Mouse (Mus musculus) intestine, embryonic 16.5 days (tissue): ENCODE measurements around the gene Hcn2. TPM values are rescaled to one million over a fixed set of nuclear protein-coding genes. Genes with fewer than 3 reads are reported as not detected.
"Not testable (repeated sequence)": the region's sequence is repeated elsewhere in the genome, so short reads cannot be mapped to it uniquely, and the experiment has no call there.

ENCODE experiments used
- ATAC-seq: fragments of 200-750 bp; cut with Nextera tagmentation; 2 replicates; pipeline ENCODE4 v1.8.0; 2017; ENCODE audit warnings: moderate TSS enrichment, moderate library complexity
- H3K27ac ChIP-seq: fragments of 300-500 bp; sonication (generic); 2 replicates; pipeline ENCODE4 v1.5.1; 2014; ENCODE audit warnings: mild to moderate bottlenecking, low read length
- H3K27me3 ChIP-seq: fragments of 300-500 bp; sonication (generic); replicated peaks from 2 replicates; pipeline ENCODE4 v1.6.1; 2014; ENCODE audit warnings: low read length, control low read depth, mixed read lengths; ENCODE audit not compliant: control insufficient read depth, insufficient read depth
- H3K36me3 ChIP-seq: fragments of 300-500 bp; sonication (generic); 2 replicates; pipeline ENCODE4 v1.6.1; 2014; ENCODE audit warnings: low read length, control low read depth; ENCODE audit not compliant: control insufficient read depth, insufficient read depth
- H3K4me1 ChIP-seq: fragments of 300-500 bp; sonication (generic); 2 replicates; pipeline ENCODE4 v1.6.1; 2014; ENCODE audit warnings: low read length, control low read depth, mixed read lengths; ENCODE audit not compliant: control insufficient read depth, insufficient read depth
- H3K4me2 ChIP-seq: fragments of 300-500 bp; sonication (generic); 2 replicates; pipeline ENCODE4 v1.6.1; 2014; ENCODE audit warnings: low read depth, low read length, control low read depth
- H3K4me3 ChIP-seq: fragments of 300-500 bp; sonication (generic); 2 replicates; pipeline ENCODE4 v1.5.1; 2014; ENCODE audit warnings: mild to moderate bottlenecking, low read length
- H3K9ac ChIP-seq: fragments of 300-500 bp; sonication (generic); 2 replicates; pipeline ENCODE4 v1.6.1; 2014; ENCODE audit warnings: low read depth, low read length
- H3K9me3 ChIP-seq: fragments of 300-500 bp; sonication (generic); 2 replicates; pipeline ENCODE4 v1.6.1; 2016; ENCODE audit warnings: low read length, control low read depth; ENCODE audit not compliant: control insufficient read depth
- WGBS: fragments of 180-500 bp; shearing (Covaris S2); extraction: QIAGEN DNeasy Blood & Tissue Kit; methylation state at CpG from one replicate; pipeline ENCODE4 v1.1.7; 2014; 5-methylcytosine and 5-hydroxymethylcytosine counted together
- polyA plus RNA-seq: library from polyadenylated mRNA; unstranded; fragments of >200 nt; fragmentation: Nextera tagmentation; extraction: Ambion mirVana; gene quantifications from 2 replicates; pipeline ENCODE4 v1.2.1, GENCODE M21; 2015

The Hcn2 gene
- polyA plus RNA-seq, 1 experiment from 2014 or later: not detected

DNA sequence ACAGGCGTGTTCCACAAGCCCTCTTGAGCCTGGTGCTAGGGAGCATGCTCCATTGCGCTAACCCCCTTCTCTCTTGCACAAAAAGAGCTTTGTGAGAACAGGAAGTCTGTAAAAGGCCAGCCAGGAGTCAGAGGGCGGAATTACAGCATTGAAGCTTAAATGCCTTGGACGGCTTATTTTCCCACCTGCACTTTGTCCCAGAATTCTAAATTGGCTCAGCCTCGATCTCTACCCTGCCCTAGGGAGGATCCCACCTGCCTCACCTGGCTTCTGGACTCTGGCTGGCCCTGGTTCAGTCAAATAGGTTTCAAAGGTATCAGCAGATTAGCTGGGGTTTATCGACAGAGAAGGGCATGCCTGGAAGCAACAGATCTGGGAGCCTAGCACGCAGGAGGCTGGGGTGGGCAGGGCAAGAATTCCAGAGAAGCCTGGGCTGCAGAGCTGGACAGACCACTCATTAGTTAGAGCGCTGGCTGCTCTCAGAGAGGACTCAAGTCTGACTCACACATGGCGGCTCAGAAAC, 20.2 kb upstream of the Hcn2 start:
- peak; percentile 86 for ATAC-seq

DNA sequence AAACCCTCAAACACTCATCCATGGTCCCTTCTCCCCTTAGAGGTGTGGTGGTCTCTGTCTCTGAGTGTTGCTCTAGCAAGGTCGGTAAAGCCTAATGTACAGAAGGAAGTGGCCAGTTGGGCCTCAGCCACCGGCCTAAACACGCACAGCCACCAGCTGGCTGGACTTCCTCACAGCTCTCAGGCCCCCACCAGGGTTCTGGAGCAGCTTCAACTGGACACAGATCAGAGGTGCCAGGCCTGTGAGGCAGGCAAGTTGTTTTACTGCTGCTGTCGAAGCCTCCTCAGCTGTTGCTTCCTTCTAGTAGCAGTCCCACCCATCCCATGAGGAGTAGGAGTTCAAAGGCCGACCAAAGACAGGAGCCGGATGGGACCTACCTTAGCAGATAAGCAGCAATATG, 18.5 kb upstream of the Hcn2 start:
- Histone ChIP-seq H3K9me3 (no peaks in the 10 kb centered on the region), H3K27me3 (no peaks in the 10 kb centered on the region), H3K27ac (peak overlapping the region; percentile 84), H3K9ac (no peak overlapping the region; the same call in 1 of the 2 replicates), H3K4me1 (peaks cover 42% of the 10 kb centered on the region), H3K4me2 (no peak overlapping the region), H3K4me3 (no peak overlapping the region), H3K36me3 (no peaks in the 10 kb centered on the region)
- peak; percentile 40 for ATAC-seq
- WGBS: 58% methylated on average over 6 of the region's 6 CpGs

More for the DNA sequence above, 20.2 kb upstream of the Hcn2 start:
- no peak overlapping the region for H3K4me2 ChIP-seq
- no peaks in the 10 kb centered on the region for H3K27me3 ChIP-seq
- H3K36me3 ChIP-seq: no peaks in the 10 kb centered on the region
- peak overlapping the region; percentile 1; the same call in 1 of the 2 replicates for H3K9ac ChIP-seq
- H3K27ac ChIP-seq: peak overlapping the region; percentile 95
- H3K4me1 ChIP-seq: peaks cover 36% of the 10 kb centered on the region
- H3K4me3 ChIP-seq: no peak overlapping the region
- no peaks in the 10 kb centered on the region for H3K9me3 ChIP-seq
- 31% methylated on average over 9 of the region's 9 CpGs for WGBS

DNA sequence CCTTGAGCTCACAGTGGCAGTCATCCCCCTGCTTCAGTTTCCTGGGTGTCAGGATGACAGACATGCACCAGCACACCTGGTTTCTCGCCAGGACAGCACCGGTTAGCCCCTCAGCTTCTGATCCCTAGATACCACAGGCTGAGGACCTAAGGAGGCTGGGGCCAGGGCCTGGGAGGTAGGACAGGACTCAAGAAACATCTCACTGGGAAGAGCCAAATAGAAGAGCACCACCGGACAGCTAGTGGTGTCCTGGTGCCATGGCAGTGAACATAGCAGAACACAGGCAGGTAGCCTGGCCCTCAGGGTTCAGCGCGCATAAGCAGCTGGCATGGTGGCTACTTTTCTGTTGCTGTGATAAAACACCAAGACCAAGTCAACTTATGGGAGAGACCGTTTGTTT, 18.0 kb upstream of the Hcn2 start:
- Histone ChIP-seq H3K27me3 (no peaks in the 10 kb centered on the region), H3K9me3 (no peaks in the 10 kb centered on the region), H3K4me2 (no peak overlapping the region), H3K4me3 (no peak overlapping the region), H3K27ac (peak overlapping the region; percentile 84), H3K9ac (0 out of 2 replicates have a peak overlapping the region, but pooled peaks have one; percentile 21), H3K4me1 (peaks cover 42% of the 10 kb centered on the region), H3K36me3 (no peaks in the 10 kb centered on the region)
- WGBS: 92% methylated on average over 6 of the region's 6 CpGs
- ATAC-seq: no peak

DNA sequence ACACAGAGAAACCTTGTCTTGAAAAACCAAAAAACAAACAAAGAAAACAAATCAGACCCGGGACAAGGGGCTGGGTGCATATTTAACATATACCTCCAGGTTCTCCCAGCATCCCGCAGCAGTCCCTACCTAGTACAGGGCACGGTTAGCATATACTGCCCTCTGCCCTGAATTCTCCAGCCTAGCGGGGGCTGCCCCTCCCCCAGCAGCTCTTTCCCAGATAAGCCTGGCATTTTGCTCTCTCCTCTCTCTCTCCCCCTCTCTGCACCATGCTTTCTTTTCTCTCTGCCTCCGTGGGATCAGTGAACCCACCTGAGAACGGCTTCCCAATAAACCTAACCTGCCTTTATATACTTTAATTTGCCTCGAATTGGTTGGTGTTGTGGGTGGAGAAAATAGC, 15.8 kb upstream of the Hcn2 start:
- Histone ChIP-seq H3K27ac (peak overlapping the region; percentile 83), H3K27me3 (no peaks in the 10 kb centered on the region), H3K4me2 (no peak overlapping the region), H3K4me3 (no peak overlapping the region), H3K4me1 (peaks cover 39% of the 10 kb centered on the region), H3K9me3 (no peaks in the 10 kb centered on the region), H3K9ac (peak overlapping the region; percentile 51; the same call in 1 of the 2 replicates), H3K36me3 (no peaks in the 10 kb centered on the region)
- WGBS: 33% methylated on average over 7 of the region's 7 CpGs
- no peak for ATAC-seq

DNA sequence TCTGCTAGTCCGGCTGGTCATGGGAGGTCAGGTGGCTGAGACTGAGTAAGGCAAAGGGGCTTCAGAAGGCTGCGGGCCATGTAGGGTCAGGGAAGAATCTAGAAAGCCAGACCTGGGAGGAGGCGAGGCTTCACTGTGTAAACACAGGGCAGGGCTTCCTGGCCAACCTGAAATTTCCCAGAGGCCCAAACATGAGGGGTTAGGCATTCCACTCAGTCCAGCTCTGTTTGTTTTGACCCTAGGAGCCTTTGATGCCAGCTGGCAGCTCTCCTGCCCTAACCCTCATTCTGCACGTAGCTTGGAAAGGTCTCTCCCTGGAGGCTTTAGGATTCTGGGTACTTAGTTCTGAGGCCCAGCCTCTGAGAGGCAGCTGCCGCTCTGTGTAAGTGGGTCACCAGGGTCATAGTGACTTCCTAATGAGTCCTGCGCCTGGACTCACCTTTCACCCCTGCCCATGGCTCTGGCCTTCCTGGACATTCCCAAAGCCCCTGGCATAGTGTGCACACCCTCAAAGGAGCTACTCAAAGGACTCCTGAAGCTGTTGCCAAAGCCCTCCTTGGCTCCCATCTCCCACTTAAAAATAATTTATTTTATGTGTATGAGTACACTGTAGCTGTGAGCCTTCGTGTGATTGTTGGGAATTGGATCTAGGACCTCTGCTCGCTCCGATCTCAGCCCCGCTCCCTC, 14.8 kb upstream of the Hcn2 start:
- H3K27me3 ChIP-seq: no peaks in the 10 kb centered on the region
- peaks cover 40% of the 10 kb centered on the region for H3K4me1 ChIP-seq
- H3K4me2 ChIP-seq: no peak overlapping the region
- WGBS: 40% methylated on average over 10 of the region's 10 CpGs
- H3K36me3 ChIP-seq: no peaks in the 10 kb centered on the region
- ATAC-seq: peak; percentile 16
- no peak overlapping the region for H3K4me3 ChIP-seq
- peak overlapping the region; percentile 51 for H3K9ac ChIP-seq
- H3K27ac ChIP-seq: peak overlapping the region; percentile 83
- H3K9me3 ChIP-seq: no peaks in the 10 kb centered on the region

DNA sequence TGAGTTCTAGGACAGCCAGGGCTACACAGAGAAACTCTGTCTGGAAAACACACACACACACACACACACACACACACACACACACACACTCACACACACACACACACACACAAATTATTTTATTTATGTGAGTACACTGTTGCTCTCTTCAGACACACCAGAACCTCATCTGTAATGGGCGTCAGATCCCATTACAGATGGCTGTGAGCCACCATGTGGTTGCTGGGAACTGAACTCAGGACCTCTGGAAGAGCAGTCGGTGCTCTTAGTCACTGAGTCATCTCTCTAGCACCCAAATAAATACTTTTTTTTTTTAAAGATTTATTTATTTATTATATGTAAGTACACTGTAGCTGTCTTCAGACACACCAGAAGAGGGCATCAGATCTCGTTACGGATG, 13.5 kb upstream of the Hcn2 start:
- H3K9me3 ChIP-seq, H3K4me2 ChIP-seq, H3K27ac ChIP-seq, H3K27me3 ChIP-seq, H3K9ac ChIP-seq, H3K36me3 ChIP-seq, ATAC-seq, H3K4me3 ChIP-seq: not testable (repeated sequence)
- H3K4me1 ChIP-seq: peaks cover 45% of the 10 kb centered on the region
- 73% methylated on average over 2 of the region's 4 CpGs for WGBS

DNA sequence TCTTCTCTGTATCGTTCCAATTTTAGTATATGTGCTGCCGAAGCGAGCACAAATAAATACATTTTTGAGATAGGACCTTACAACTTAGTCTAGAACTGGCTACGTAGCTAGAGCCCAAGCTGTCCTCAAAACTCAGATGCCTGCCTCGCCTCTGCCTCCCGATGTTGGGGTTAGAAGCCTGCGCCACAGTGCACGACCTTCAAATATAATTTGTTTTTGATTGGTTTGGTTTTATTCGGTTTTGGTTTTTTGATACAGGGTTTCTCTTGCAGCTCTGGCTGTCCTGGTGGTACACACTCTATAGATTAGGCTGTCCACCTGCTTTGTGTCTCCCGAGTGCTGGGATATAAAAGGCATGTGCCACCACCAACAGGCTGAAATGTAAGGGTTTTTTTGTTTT, 12.9 kb upstream of the Hcn2 start:
- H3K4me1 ChIP-seq: peaks cover 46% of the 10 kb centered on the region
- no peak overlapping the region for H3K9ac ChIP-seq
- H3K9me3 ChIP-seq: no peaks in the 10 kb centered on the region
- no peak overlapping the region for H3K27ac ChIP-seq
- WGBS: 81% methylated on average over 10 of the region's 10 CpGs
- peak overlapping the region; percentile 62 for H3K4me2 ChIP-seq
- no peaks in the 10 kb centered on the region for H3K27me3 ChIP-seq
- no peak for ATAC-seq
- H3K4me3 ChIP-seq: no peak overlapping the region
- peaks cover 6% of the 10 kb centered on the region; the same call in 1 of the 2 replicates for H3K36me3 ChIP-seq

DNA sequence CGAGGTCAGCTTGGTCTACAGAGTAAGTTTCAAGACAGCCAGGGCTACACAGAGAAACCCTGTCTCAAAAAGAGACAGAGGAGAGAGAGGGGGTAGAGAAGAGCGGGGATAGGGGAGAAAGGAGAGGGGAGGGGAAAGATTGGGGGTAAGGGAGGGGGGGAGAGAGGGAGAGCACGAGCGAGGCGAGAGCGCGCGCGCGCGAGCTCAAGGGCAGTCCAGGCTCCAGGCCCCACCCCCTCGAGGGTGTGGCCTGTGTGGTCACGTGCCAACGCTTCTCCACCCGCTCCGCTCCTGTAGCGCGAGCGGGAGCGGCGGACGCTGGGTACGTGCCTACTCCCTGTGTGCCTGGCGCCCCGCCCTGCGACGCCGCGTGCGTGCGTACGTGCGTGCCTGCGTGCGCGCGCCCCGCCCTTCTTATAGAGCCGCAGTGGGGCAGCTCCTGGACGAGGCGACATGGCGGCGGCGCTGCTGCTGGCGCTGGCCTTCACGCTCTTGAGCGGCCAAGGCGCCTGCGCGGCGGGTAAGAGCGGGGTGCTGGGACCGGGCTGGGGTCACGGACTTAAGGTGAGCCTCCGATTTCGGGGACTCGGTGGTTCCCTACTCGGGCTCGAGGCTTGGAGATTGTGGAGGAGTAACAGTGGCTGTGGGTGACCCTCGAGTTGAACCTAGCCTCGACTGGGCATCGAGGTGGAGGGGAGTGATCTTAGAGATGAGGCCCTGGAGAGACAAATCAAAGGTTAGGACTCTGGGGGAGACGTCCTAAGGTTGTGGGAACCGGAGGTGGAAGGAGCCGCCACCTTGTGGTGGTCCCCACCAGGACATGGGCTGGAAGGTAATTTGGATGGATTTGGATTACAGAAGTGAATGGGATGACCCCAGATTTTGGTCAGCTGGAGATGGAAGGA, 12.1 kb upstream of the Hcn2 start, which contains the start of gene Bsg:
TSS of gene Bsg (plus strand) at position 427 of the 905 bp plus-strand sequence.
- ATAC-seq: peak; percentile 93
- Histone ChIP-seq H3K9ac (peak within 1 kb of the TSS; percentile 96), H3K27ac (peak within 1 kb of the TSS; percentile 72), H3K4me1 (peaks cover 53% of the 10 kb centered on the region), H3K4me2 (peak within 1 kb of the TSS; percentile 88), H3K36me3 (peaks cover 11% of the 10 kb centered on the region; the same call in 1 of the 2 replicates), H3K27me3 (no peaks in the 10 kb centered on the region), H3K9me3 (no peaks in the 10 kb centered on the region), H3K4me3 (peak within 1 kb of the TSS; percentile 84)
- under 1% methylated on average over 63 of the region's 65 CpGs for WGBS

DNA sequence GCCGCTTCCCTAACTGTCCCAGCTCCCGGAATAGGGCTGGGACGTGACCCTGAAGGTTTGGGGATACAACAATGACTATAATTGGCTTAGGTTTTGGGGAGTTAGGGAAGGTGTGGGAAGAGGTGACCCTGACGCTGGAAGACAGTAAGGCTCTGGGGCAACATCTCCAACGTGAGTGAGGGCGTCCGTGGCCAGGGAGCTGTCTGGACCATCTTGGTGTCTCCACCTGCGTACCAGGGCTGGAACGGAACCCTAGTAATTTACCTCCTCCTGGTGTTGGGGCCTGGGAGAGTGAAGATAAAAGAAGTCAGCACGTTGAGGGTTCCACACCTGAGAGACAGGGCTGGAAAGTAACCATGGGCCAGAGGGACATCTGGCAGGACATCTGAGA, 11.5 kb upstream of the Hcn2 start:
- peaks cover 53% of the 10 kb centered on the region for H3K4me1 ChIP-seq
- ATAC-seq: no peak
- peak overlapping the region; percentile 84 for H3K4me3 ChIP-seq
- H3K27me3 ChIP-seq: no peaks in the 10 kb centered on the region
- peak overlapping the region; percentile 88 for H3K4me2 ChIP-seq
- no peaks in the 10 kb centered on the region for H3K9me3 ChIP-seq
- WGBS: 3% methylated on average over 10 of the region's 10 CpGs
- peak overlapping the region; percentile 72 for H3K27ac ChIP-seq
- H3K9ac ChIP-seq: peak overlapping the region; percentile 96
- H3K36me3 ChIP-seq: peaks cover 14% of the 10 kb centered on the region; the same call in 1 of the 2 replicates
